8 mouse cellular contexts compared by ENCODE assay signal in the genomic region with DNA sequence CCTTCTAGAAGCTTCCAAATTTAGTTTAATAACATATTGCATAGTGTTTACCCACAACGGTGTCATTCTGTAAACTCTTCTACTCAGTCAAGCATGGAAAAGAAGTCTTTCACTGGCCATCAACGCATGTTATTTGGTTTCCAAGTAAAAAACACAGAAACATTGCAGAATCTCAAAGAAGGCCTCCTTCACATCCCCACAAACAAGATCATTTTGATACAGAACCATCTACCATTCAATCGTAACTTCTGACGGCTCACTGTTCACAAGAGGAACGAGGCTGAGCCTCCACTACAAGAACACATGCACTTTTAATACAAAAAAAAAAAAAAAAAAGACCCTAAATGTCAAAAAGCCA. TPM values are rescaled to one million over a fixed set of nuclear protein-coding genes. Genes with fewer than 3 reads are reported as not detected.
DNase-seq lines count a peak whose midpoint lies in the region; ATAC-seq and TF ChIP-seq lines count a peak whose summit lies in the region.

No protein-coding gene starts in this region.

- peak overlapping the region; percentile 98 for H3K27ac ChIP-seq in gastrocnemius, adult 2 months
- H3K27ac ChIP-seq in forebrain, embryonic 11.5 days (ENCODE audit: low read depth, low read length) = no peak overlapping the region
- peak overlapping the region; percentile 96 for H3K27ac ChIP-seq in liver, embryonic 13.5 days

- DNase-seq in gastrocnemius, adult 2 months = no peak
- no peak for DNase-seq in gastrocnemius, adult 8-10 months (ENCODE audit: low spot score in 2 of 2)
- DNase-seq in A20 (ENCODE audit: low read depth, low spot score) = peak; percentile 70
- no peak for DNase-seq in forebrain, embryonic 11.5 days (ENCODE audit: low spot score)
- no peak for DNase-seq in liver, embryonic 13.5 days
- DNase-seq in ovary, adult 18-20 months (ENCODE audit: low spot score) = no peak
- no peak for DNase-seq in adrenal gland, adult 8-10 months
- DNase-seq in frontal cortex, adult 2 months (ENCODE audit: extremely low spot score in 1 of 2, low spot score in 1 of 2) = no peak

- intact Hi-C loops in gastrocnemius, adult 2 months (cut with DNase I) = loop anchor here (5.0 kb wide), 2 partner anchors 56 to 91 kb away; no protein-coding TSS in a partner anchor

- H3K9me3 ChIP-seq in forebrain, embryonic 11.5 days (ENCODE audit: control insufficient read depth, low read length) = no peaks in the 10 kb centered on the region
- no peaks in the 10 kb centered on the region for H3K9me3 ChIP-seq in liver, embryonic 13.5 days (replicated peaks)

- H3K4me3 ChIP-seq in gastrocnemius, adult 2 months = peak overlapping the region; percentile 92
- peak overlapping the region; percentile 92 for H3K4me3 ChIP-seq in forebrain, embryonic 11.5 days (ENCODE audit: low read depth, low read length)
- peak overlapping the region; percentile 99 for H3K4me3 ChIP-seq in liver, embryonic 13.5 days (replicated peaks)

- no peaks in the 10 kb centered on the region for H3K27me3 ChIP-seq in forebrain, embryonic 11.5 days (ENCODE audit: control insufficient read depth, insufficient read depth, low read length)
- no peaks in the 10 kb centered on the region for H3K27me3 ChIP-seq in liver, embryonic 13.5 days

- WGBS in forebrain, embryonic 11.5 days = 39% methylated on average over 5 of the region's 5 CpGs
- WGBS in liver, embryonic 13.5 days (ENCODE audit: insufficient replicate concordance) = 16% methylated on average over 5 of the region's 5 CpGs

- peaks cover 4% of the 10 kb centered on the region; the same call in 1 of the 2 replicates for H3K4me1 ChIP-seq in forebrain, embryonic 11.5 days (replicated peaks; ENCODE audit: control insufficient read depth, insufficient read depth, low read length)
- peaks cover 49% of the 10 kb centered on the region for H3K4me1 ChIP-seq in liver, embryonic 13.5 days (replicated peaks)

- ATAC-seq in forebrain, embryonic 11.5 days (replicated peaks; ENCODE audit: low FRiP score) = no peak
- no peak for ATAC-seq in liver, embryonic 13.5 days (ENCODE audit: low read depth)

- TF ChIP-seq CTCF in gastrocnemius, adult 2 months (IDR thresholded peaks at IDR 0.05) = no peak

- no peaks in the 10 kb centered on the region for H3K36me3 ChIP-seq in forebrain, embryonic 11.5 days (ENCODE audit: control insufficient read depth, insufficient read depth, low read length)
- 0 out of 2 replicates have a peak, but pooled peaks cover 12% of the 10 kb centered on the region for H3K36me3 ChIP-seq in liver, embryonic 13.5 days

- peak overlapping the region; percentile 93; the same call in 1 of the 2 replicates for H3K9ac ChIP-seq in forebrain, embryonic 11.5 days (ENCODE audit: low read length)
- H3K9ac ChIP-seq in liver, embryonic 13.5 days = peak overlapping the region; percentile 100

- H3K4me2 ChIP-seq in forebrain, embryonic 11.5 days (ENCODE audit: low read depth, low read length, severe bottlenecking) = peak overlapping the region; percentile 70
- H3K4me2 ChIP-seq in liver, embryonic 13.5 days = peak overlapping the region; percentile 81

RNA-seq across cellular contexts. Expression of gene Mtmr3, which starts 1.2 kb away (rescaled TPM):
- total RNA-seq in gastrocnemius, adult 2 months (2021) = 10 to 100 TPM; 48.1 to 49.5 TPM
- 10 to 100 TPM; 45.9 to 59.7 (median 51.7) TPM for total RNA-seq in gastrocnemius, adult 8-10 months (2022)
- 40.4 and 43.1 TPM in 2 replicates for polyA plus RNA-seq in forebrain, embryonic 11.5 days (2014; fragmentation: Nextera tagmentation; extraction: Ambion mirVana)
- 24.0 and 28.1 TPM in 2 replicates for polyA plus RNA-seq in liver, embryonic 13.5 days (2015; fragmentation: Nextera tagmentation; extraction: Ambion mirVana)
- 10 to 100 TPM; 60.9 to 82.3 (median 74.2) TPM for total RNA-seq in adrenal gland, adult 8-10 months (2022)
- polyA plus RNA-seq in frontal cortex, adult 2 months (2012; rRNA removed) = 38.8 and 45.1 TPM in 2 replicates

RNA-seq across cellular contexts. Expression of gene Gm11032, which starts 26.4 kb away (rescaled TPM):
- total RNA-seq in gastrocnemius, adult 2 months (2021) = not detected
- not detected for total RNA-seq in gastrocnemius, adult 8-10 months (2022)
- polyA plus RNA-seq in forebrain, embryonic 11.5 days (2014; fragmentation: Nextera tagmentation; extraction: Ambion mirVana) = not detected in 2 replicates
- not detected in 2 replicates for polyA plus RNA-seq in liver, embryonic 13.5 days (2015; fragmentation: Nextera tagmentation; extraction: Ambion mirVana)
- not detected for total RNA-seq in adrenal gland, adult 8-10 months (2022)
- not detected in 2 replicates for polyA plus RNA-seq in frontal cortex, adult 2 months (2012; rRNA removed)

RNA-seq across cellular contexts. Expression of gene Ascc2, which starts 44.1 kb away (rescaled TPM):
- total RNA-seq in gastrocnemius, adult 2 months (2021) = 10 to 100 TPM; 14.4 to 16.7 TPM
- 10 to 100 TPM; 15.6 to 18.7 (median 16.5) TPM for total RNA-seq in gastrocnemius, adult 8-10 months (2022)
- polyA plus RNA-seq in forebrain, embryonic 11.5 days (2014; fragmentation: Nextera tagmentation; extraction: Ambion mirVana) = 36.7 and 39.2 TPM in 2 replicates
- polyA plus RNA-seq in liver, embryonic 13.5 days (2015; fragmentation: Nextera tagmentation; extraction: Ambion mirVana) = 18.9 and 23.9 TPM in 2 replicates
- total RNA-seq in adrenal gland, adult 8-10 months (2022) = 10 to 100 TPM; 51.6 to 58.6 (median 54.9) TPM
- 21.4 and 22.5 TPM in 2 replicates for polyA plus RNA-seq in frontal cortex, adult 2 months (2012; rRNA removed)
